Mouse (Mus musculus): ENCODE results near the gene Gm5072.
"Not testable (repeated sequence)": the region's sequence is repeated elsewhere in the genome, so short reads cannot be mapped to it uniquely, and the experiment has no call there.

The Gm5072 gene

DNA sequence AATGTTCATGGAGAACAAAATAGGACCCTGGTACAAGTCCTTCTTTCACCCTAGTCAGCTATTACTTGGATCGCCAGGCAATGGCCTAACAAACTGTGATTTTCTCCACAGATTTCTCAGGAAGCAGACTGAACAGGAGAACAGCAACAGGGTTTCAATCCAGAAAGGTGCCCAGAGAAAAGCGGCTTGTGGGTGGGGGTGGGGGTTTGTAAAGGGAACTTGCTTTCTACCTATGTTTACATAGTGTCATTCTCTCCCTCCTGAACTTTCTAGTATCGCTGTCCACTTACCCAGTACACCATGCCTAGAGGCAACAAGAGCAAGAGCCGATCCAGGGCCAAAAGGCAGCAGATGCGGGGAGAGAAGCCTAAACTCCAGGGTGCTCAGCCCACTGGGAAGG, at the start of gene Gm5072:
Gene Gm5072, plus strand, starts transcription at position 301 of the 400 bp plus-strand sequence.
- DNase-seq (ENCODE audit: low read depth, low spot score), result not testable (repeated sequence)

Measured in retina, postnatal 7 days (tissue).